ENCODE assay signal across 10 mouse cellular contexts in the genomic region with DNA sequence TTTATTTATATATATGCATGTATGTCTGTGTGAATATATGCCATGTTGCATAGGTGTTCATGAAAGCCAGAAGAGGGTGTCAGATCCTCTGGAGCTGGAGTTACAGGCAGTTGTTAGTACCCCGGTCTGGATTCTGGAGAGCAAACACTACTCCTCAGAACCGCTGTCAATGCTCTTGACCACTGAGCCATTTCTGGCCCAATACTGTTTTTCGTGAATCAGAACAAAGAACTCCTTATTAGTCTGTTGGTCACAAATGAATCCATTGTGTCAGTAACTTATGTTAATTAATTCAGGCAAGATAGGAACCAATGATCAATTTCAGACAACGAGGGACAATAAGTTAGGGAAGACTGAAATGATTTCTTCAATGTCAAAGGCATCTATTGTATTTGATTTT.
"Had no signal": no experiment of that assay in that cellular context is flagged by ENCODE, and none has a peak within 500 bp of the region (broad histone marks: within the 10 kb centered on the region; RNA-seq: fewer than 3 reads in every experiment).

No protein-coding gene starts in this region.

- DNase-seq: lung, adult 18-20 months; lung, embryonic 14.5 days; lung, postnatal 10 days; lung, postnatal 4 days; midbrain, embryonic 14.5 days; retina, postnatal 1 day; right cerebral cortex, adult 18-20 months; thymus, adult 18-20 months; thymus, postnatal 14 days; thymus, postnatal 36 days had no signal
